Mouse (Mus musculus) layer of hippocampus, postnatal 14 days (tissue): ENCODE data around the gene Rsph3a. TPM values are rescaled to one million over a fixed set of nuclear protein-coding genes. Genes with fewer than 3 reads are reported as not detected.

Experiments used
- DNase-seq, 2 experiments: peaks; one replicate each; pipeline ENCODE4 v3.0.0; 2021 to 2022; ENCODE audit warnings: low spot score in 2 of 2, mixed read lengths in 1 of 2
- long read RNA-seq, 2 experiments: library from polyadenylated mRNA; stranded (forward); transcript quantifications; one replicate each; pipeline ENCODE4 v2.0.0; 2021
- total RNA-seq, 2 experiments: library from RNA; stranded (reverse); gene quantifications; 2 replicates each; pipeline ENCODE4 v1.2.3; 2021

Gene Rsph3a
- 10 to 100 TPM; 37.3 to 41.0 TPM for total RNA-seq
- long read RNA-seq, experiment 1, transcript Rsph3a-201 (8 exons, 2,189 nt), result major isoform, 28 of 32 reads
- long read RNA-seq, experiment 1, partial matches to known transcripts, result 0 of 32 reads
- long read RNA-seq, experiment 1, other reads (novel, unspliced or antisense), result 3 of 32 reads
- long read RNA-seq, experiment 2, transcript Rsph3a-201 (8 exons, 2,189 nt), result major isoform, 41 of 48 reads
- long read RNA-seq, experiment 2, partial matches to known transcripts, result 1 of 48 reads
- long read RNA-seq, experiment 2, other reads (novel, unspliced or antisense), result 4 of 48 reads

- DNase-seq, result peak; percentile 75 to 85
These were observed at the start of gene Rsph3a for GRCm38 (mm10) chr17:7945117-7946052. Rsph3a (plus strand) TSS chr17:7945614.

GRCm38 (mm10) chr17:7896047-7896635 is 49.3 kb upstream of the Rsph3a start:
- no peak for DNase-seq

- DNase-seq, result no peak
These were observed 48.3 kb upstream of the Rsph3a start for GRCm38 (mm10) chr17:7897120-7897519.

- DNase-seq, result no peak
These were observed 47.7 kb upstream of the Rsph3a start for GRCm38 (mm10) chr17:7897756-7898155.

GRCm38 (mm10) chr17:7899233-7899632 is 46.2 kb upstream of the Rsph3a start:
- DNase-seq, result no peak

GRCm38 (mm10) chr17:7899961-7900360 is 45.5 kb upstream of the Rsph3a start:
- no peak for DNase-seq

GRCm38 (mm10) chr17:7901536-7901935 is 43.9 kb upstream of the Rsph3a start:
- DNase-seq, result no peak

GRCm38 (mm10) chr17:7902362-7902761 is 43.1 kb upstream of the Rsph3a start:
- no peak for DNase-seq

- no peak for DNase-seq
These were observed 40.4 kb upstream of the Rsph3a start for GRCm38 (mm10) chr17:7904992-7905391.

- no peak for DNase-seq
These were observed 39.3 kb upstream of the Rsph3a start for GRCm38 (mm10) chr17:7905936-7906685.

GRCm38 (mm10) chr17:7914596-7915227 is 30.7 kb upstream of the Rsph3a start:
- no peak for DNase-seq

- DNase-seq, result no peak
These were observed 29.6 kb upstream of the Rsph3a start for GRCm38 (mm10) chr17:7915791-7916190.

GRCm38 (mm10) chr17:7916782-7917574 is 28.4 kb upstream of the Rsph3a start:
- DNase-seq, result no peak

- no peak for DNase-seq
These were observed 27.1 kb upstream of the Rsph3a start for GRCm38 (mm10) chr17:7918355-7918754.

- DNase-seq, result no peak
These were observed 26.2 kb upstream of the Rsph3a start for GRCm38 (mm10) chr17:7919209-7919608.

- DNase-seq, result no peak
These were observed 22.9 kb upstream of the Rsph3a start for GRCm38 (mm10) chr17:7922564-7922963.

GRCm38 (mm10) chr17:7924185-7924725 is 21.2 kb upstream of the Rsph3a start:
- no peak for DNase-seq

GRCm38 (mm10) chr17:7925413-7926160 is 19.8 kb upstream of the Rsph3a start, which contains the start of gene Tagap:
Tagap (plus strand) TSS chr17:7926000.
- no peak for DNase-seq
